Mouse (Mus musculus) heart, postnatal 4 days (tissue): ENCODE data around the gene Nkx1-2. TPM values are rescaled to one million over a fixed set of nuclear protein-coding genes. Genes with fewer than 3 reads are reported as not detected.

Source experiments
- DNase-seq: peaks from one replicate; pipeline ENCODE4 v3.0.0; 2021
- total RNA-seq, 2 experiments: library from RNA; stranded (reverse); gene quantifications; 2 replicates each; pipeline ENCODE4 v1.2.3; 2021

The Nkx1-2 gene
- total RNA-seq: not detected

- no peak for DNase-seq
Measured at GRCm38 (mm10) chr7:132599071-132599975, at the start of gene Nkx1-2. Gene Nkx1-2, minus strand, starts transcription at chr7:132599637.

GRCm38 (mm10) chr7:132646514-132646913 is 47.1 kb upstream of the Nkx1-2 start:
- no peak for DNase-seq

- no peak for DNase-seq
Measured at GRCm38 (mm10) chr7:132644605-132645279, 45.3 kb upstream of the Nkx1-2 start.

- no peak for DNase-seq
Measured at GRCm38 (mm10) chr7:132641606-132642005, 42.2 kb upstream of the Nkx1-2 start.

DNA sequence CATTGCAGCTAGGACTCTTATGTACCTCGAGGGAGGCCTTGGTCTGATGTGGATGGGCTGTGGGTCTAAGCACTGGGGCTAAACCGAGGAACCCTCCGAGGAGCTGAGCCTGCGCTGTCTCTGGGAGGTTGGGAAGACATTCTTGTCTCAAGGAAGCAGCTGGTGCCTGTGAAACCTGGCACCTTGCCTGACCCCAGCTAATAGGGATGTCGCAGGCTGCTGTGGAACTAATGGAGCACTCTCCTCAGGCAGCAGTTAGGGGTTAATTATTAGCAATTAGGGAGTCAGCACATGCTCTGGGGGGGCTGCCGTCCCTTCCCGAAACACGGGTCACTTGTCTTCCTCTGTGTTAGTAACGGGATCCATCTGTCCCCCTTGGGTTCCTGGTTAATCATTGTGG is 41.5 kb upstream of the Nkx1-2 start:
- peak; percentile 46 for DNase-seq

- peak; percentile 57 for DNase-seq
Measured at GRCm38 (mm10) chr7:132638446-132639087, 39.1 kb upstream of the Nkx1-2 start.

GRCm38 (mm10) chr7:132637292-132637691 is 37.9 kb upstream of the Nkx1-2 start:
- no peak for DNase-seq

GRCm38 (mm10) chr7:132631313-132631712 is 31.9 kb upstream of the Nkx1-2 start:
- DNase-seq: no peak

GRCm38 (mm10) chr7:132627448-132627847 is 28.0 kb upstream of the Nkx1-2 start:
- DNase-seq: peak; percentile 39

DNA sequence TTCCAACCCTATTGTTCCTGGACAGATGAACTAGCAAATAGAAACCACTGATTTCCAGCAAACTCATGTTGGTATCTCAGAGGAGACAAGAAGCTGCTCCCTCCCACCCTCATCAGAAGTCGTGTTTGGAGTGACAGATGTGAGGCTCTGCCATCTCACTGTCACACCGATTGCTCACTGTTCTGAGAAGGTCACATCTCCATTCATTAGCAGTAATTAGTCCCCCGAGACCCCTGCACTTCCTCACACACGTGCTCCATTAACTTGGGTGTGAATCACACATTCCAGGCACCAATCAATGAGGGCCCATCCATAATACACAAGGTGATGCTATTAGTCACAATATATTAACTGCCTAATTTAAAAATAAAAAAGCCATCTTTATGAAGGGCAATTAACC is 26.7 kb upstream of the Nkx1-2 start:
- no peak for DNase-seq

- no peak for DNase-seq
Measured at GRCm38 (mm10) chr7:132624161-132624560, 24.7 kb upstream of the Nkx1-2 start.

- no peak for DNase-seq
Measured at GRCm38 (mm10) chr7:132619975-132620918, 20.8 kb upstream of the Nkx1-2 start.

DNA sequence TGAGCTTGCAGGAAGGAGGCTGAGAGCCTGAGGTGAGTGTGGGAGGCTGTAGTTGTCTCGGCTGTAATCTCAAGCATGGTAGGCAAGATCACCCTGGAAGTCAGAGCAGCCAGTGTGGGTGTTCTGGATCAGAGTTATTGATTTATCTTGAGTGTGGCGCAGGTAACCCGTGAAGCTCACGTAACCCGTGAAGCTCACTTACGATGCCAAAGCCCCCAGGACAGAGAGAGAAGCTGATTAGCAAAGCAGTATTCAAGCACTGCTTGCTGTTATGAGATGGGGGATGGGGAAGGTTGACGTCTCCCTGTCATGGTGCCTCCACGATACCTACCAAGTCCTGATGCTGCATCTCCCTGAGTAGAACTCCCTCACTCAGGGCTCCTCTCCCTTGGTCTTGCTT is 20.1 kb upstream of the Nkx1-2 start:
- DNase-seq: no peak

GRCm38 (mm10) chr7:132617021-132617564 is 17.7 kb upstream of the Nkx1-2 start:
- no peak for DNase-seq

DNA sequence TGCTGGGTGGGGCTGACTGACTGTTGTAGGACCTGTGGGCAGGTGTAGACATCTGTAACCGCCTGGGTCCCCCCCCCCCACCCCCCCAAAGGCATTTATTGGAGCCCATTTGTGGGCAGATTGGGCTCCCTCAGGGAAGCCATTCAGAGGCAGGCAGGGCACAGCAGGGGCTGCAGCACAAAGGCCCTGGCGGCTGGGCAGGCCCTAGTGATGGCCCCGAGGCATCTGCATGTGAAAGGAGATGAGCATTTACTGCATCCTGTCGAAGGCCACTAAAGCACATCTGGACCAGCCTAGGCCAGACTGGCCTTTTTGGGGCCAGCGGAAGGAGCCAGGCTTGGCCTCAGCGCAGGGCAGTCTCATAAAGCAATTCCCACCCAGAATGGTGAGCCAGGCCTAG is 17.0 kb upstream of the Nkx1-2 start:
- no peak for DNase-seq

- DNase-seq: no peak
Measured at GRCm38 (mm10) chr7:132615346-132615745, 15.9 kb upstream of the Nkx1-2 start.

DNA sequence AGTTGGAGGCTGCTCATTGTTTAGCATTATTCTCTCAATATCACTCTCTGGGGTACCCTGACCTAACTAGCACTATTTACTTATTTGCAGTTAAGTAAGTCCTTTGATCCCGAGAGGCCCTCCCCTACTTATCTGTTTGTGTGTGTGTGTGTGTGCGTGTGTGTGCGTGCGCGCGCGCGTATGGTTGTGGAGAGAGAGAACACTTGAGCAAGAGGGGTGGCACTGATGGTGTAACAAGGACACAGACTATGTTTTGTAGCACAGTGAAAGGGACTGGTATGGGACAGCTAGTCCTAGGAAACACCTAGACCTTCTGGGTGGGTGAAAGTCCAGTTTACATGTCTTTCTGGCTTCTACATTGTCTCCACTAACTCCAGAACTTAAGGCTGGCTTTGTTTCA is 12.1 kb upstream of the Nkx1-2 start:
- no peak for DNase-seq

DNA sequence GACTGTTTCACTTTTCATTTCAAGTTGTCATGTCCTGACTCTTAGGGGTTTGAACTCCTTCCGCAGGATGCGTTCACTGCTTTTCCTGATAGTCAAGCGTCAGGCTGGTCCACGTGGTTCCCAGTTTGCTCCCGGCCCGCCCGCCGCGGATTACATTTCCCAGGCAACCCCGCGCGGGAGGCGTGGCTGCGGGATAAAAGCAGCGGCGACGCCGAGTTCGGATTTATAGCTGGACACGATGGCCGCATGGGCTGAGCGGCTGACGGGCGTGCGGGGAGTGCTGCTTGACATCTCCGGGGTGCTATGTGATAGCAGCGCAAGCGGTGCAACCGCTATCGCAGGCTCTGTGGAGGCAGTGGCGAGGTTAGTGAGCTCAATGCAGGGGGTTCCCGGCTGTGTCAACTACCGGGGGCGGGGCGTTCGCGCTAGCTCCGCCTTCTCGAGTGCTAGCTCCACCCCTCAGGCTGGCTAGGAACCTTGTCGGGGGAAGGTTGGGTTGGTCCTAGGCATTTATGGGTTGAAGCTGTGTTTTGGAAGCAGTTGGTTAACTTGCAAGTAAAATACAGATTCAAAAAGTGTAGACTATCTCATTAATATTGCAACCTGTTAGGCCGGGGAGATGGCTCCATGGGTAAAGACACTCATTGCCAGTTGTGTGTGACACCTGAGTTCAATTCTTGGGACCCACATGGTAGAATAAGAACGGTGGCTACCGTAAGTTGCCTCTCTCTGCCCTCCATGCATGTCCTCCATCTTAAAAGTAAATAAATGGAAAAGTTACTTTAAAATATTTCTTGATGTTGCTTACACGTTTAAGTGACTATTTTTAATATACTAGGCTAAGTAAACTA is 11.3 kb upstream of the Nkx1-2 start, which contains the start of gene Lhpp:
Lhpp (plus strand) TSS at position 171 of the 851 bp plus-strand sequence.
- peak; percentile 85 for DNase-seq

GRCm38 (mm10) chr7:132608316-132609020 is 9.0 kb upstream of the Nkx1-2 start:
- DNase-seq: no peak

- no peak for DNase-seq
Measured at GRCm38 (mm10) chr7:132605689-132606088, 6.3 kb upstream of the Nkx1-2 start.
